Comparison of ENCODE assay signal across 7 mouse cellular contexts in genomic region chr4:116650924-116651796, GRCm38 (mm10). TPM values are rescaled to one million over a fixed set of nuclear protein-coding genes. Genes with fewer than 3 reads are reported as not detected.
DNase-seq lines count a peak whose midpoint lies in the region; ATAC-seq lines count a peak whose summit lies in the region.

Akr1a1 (minus strand) TSS chr4:116651680.

- H3K4me2 ChIP-seq in midbrain, embryonic 13.5 days (replicated peaks), result peak within 1 kb of the TSS; percentile 86

- H3K9ac ChIP-seq in midbrain, embryonic 13.5 days (replicated peaks), result peak within 1 kb of the TSS; percentile 87

- peaks cover 35% of the 10 kb centered on the region for H3K4me1 ChIP-seq in embryonic facial prominence, embryonic 10.5 days
- peaks cover 22% of the 10 kb centered on the region for H3K4me1 ChIP-seq in limb, embryonic 10.5 days
- peaks cover 44% of the 10 kb centered on the region for H3K4me1 ChIP-seq in midbrain, embryonic 13.5 days (replicated peaks)

- peak; percentile 89 for ATAC-seq in granulocyte monocyte progenitor cell, adult 5-6 weeks (replicated peaks; ENCODE audit: poor library complexity, severe bottlenecking)
- peak; percentile 100 for ATAC-seq in midbrain, embryonic 13.5 days

- WGBS in embryonic facial prominence, embryonic 10.5 days, result under 1% methylated on average over 39 of the region's 39 CpGs
- WGBS in limb, embryonic 10.5 days, result under 1% methylated on average over 39 of the region's 39 CpGs
- WGBS in midbrain, embryonic 13.5 days, result under 1% methylated on average over 39 of the region's 39 CpGs

- H3K27me3 ChIP-seq in embryonic facial prominence, embryonic 10.5 days (replicated peaks; ENCODE audit: low read depth, poor library complexity, severe bottlenecking), result no peaks in the 10 kb centered on the region
- no peaks in the 10 kb centered on the region for H3K27me3 ChIP-seq in limb, embryonic 10.5 days (ENCODE audit: low read depth, poor library complexity, severe bottlenecking)
- H3K27me3 ChIP-seq in midbrain, embryonic 13.5 days, result no peaks in the 10 kb centered on the region

- no peaks in the 10 kb centered on the region for H3K9me3 ChIP-seq in embryonic facial prominence, embryonic 10.5 days
- H3K9me3 ChIP-seq in limb, embryonic 10.5 days (replicated peaks), result no peaks in the 10 kb centered on the region
- H3K9me3 ChIP-seq in midbrain, embryonic 13.5 days, result no peaks in the 10 kb centered on the region

- H3K27ac ChIP-seq in embryonic facial prominence, embryonic 10.5 days (replicated peaks), result peak within 1 kb of the TSS; percentile 94
- H3K27ac ChIP-seq in limb, embryonic 10.5 days, result peak within 1 kb of the TSS; percentile 95
- peak within 1 kb of the TSS; percentile 83 for H3K27ac ChIP-seq in midbrain, embryonic 13.5 days

- peak; percentile 95 for DNase-seq in adrenal gland, postnatal 10 days
- peak; percentile 94 for DNase-seq in embryonic facial prominence, embryonic 10.5 days (ENCODE audit: low spot score)
- peak; percentile 95 for DNase-seq in kidney, adult 11 months
- DNase-seq in limb, embryonic 10.5 days (ENCODE audit: low spot score), result peak; percentile 94
- DNase-seq in spleen, adult 12 weeks (ENCODE audit: low spot score), result peak; percentile 69

- H3K36me3 ChIP-seq in embryonic facial prominence, embryonic 10.5 days (replicated peaks), result peaks cover 41% of the 10 kb centered on the region
- peaks cover 41% of the 10 kb centered on the region for H3K36me3 ChIP-seq in limb, embryonic 10.5 days
- peaks cover 13% of the 10 kb centered on the region for H3K36me3 ChIP-seq in midbrain, embryonic 13.5 days

- peak within 1 kb of the TSS; percentile 74 for H3K4me3 ChIP-seq in embryonic facial prominence, embryonic 10.5 days
- peak within 1 kb of the TSS; percentile 84 for H3K4me3 ChIP-seq in limb, embryonic 10.5 days
- peak within 1 kb of the TSS; percentile 80 for H3K4me3 ChIP-seq in midbrain, embryonic 13.5 days (replicated peaks)

RNA-seq across cellular contexts. Expression of gene Akr1a1, which starts in this region (rescaled TPM):
- 100 to 1,000 TPM; 646 to 659 TPM for total RNA-seq in adrenal gland, postnatal 10 days (2021)
- 644 and 663 TPM in 2 replicates for polyA plus RNA-seq in embryonic facial prominence, embryonic 10.5 days (2016; fragmentation: Nextera tagmentation; extraction: Ambion mirVana)
- total RNA-seq in granulocyte monocyte progenitor cell, adult 5-6 weeks (2014; fragmentation: Nextera tagmentation), result 398 and 454 TPM in 2 replicates
- total RNA-seq in granulocyte monocyte progenitor cell, adult 5-6 weeks (2017), result 580 and 694 TPM in 2 replicates
- 694 and 733 TPM in 2 replicates for polyA plus RNA-seq in limb, embryonic 10.5 days (2016; fragmentation: Nextera tagmentation; extraction: Ambion mirVana)
- 613 and 617 TPM in 2 replicates for polyA plus RNA-seq in midbrain, embryonic 13.5 days (2015; fragmentation: Nextera tagmentation; extraction: Ambion mirVana)

Comparison
In these comparisons a context has a peak if more than half of its experiments do, and no peak if none do; other contexts are left out.
1. Peak in every context shown above with its lines: DNase-seq, ATAC-seq, H3K4me3 ChIP-seq and H3K27ac ChIP-seq.